Mouse (Mus musculus) urinary bladder, postnatal 10 days (tissue): ENCODE results near the gene Rpa1.
"Not testable (repeated sequence)": the region's sequence is repeated elsewhere in the genome, so short reads cannot be mapped to it uniquely, and the experiment has no call there.

ENCODE experiments used
- DNase-seq: peaks from one replicate; pipeline ENCODE4 v3.0.0; 2022; ENCODE audit warnings: low spot score

Rpa1 gene

GRCm38 (mm10) chr11:75285893-75286467 is 62.1 kb downstream of the Rpa1 start:
- DNase-seq: no peak

- DNase-seq: not testable (repeated sequence)
Observed at GRCm38 (mm10) chr11:75283784-75284183, 64.3 kb downstream of the Rpa1 start.

GRCm38 (mm10) chr11:75282496-75283120 is 65.5 kb downstream of the Rpa1 start:
- no peak for DNase-seq

- no peak for DNase-seq
Observed at GRCm38 (mm10) chr11:75281380-75282256, 66.5 kb downstream of the Rpa1 start.

- DNase-seq: no peak
Observed at GRCm38 (mm10) chr11:75280435-75281001, 67.6 kb downstream of the Rpa1 start.

- DNase-seq: no peak
Observed at GRCm38 (mm10) chr11:75280066-75280410, 68.1 kb downstream of the Rpa1 start.

GRCm38 (mm10) chr11:75279342-75280065 is 68.6 kb downstream of the Rpa1 start:
- DNase-seq: no peak

GRCm38 (mm10) chr11:75279013-75279341 is 69.1 kb downstream of the Rpa1 start:
- no peak for DNase-seq

- DNase-seq: no peak
Observed at GRCm38 (mm10) chr11:75278115-75278514, 70.0 kb downstream of the Rpa1 start.

GRCm38 (mm10) chr11:75275035-75275434 is 73.1 kb downstream of the Rpa1 start:
- DNase-seq: no peak

- no peak for DNase-seq
Observed at GRCm38 (mm10) chr11:75273466-75273865, 74.7 kb downstream of the Rpa1 start.

GRCm38 (mm10) chr11:75270985-75271434 is 77.1 kb downstream of the Rpa1 start:
- DNase-seq: no peak

- DNase-seq: no peak
Observed at GRCm38 (mm10) chr11:75270276-75270984, 77.7 kb downstream of the Rpa1 start.

GRCm38 (mm10) chr11:75269213-75269612 is 78.9 kb downstream of the Rpa1 start:
- no peak for DNase-seq

- DNase-seq: no peak
Observed at GRCm38 (mm10) chr11:75268492-75268891, 79.6 kb downstream of the Rpa1 start.

- no peak for DNase-seq
Observed at GRCm38 (mm10) chr11:75267826-75268281, 80.3 kb downstream of the Rpa1 start.

- DNase-seq: no peak
Observed at GRCm38 (mm10) chr11:75265545-75265944, 82.6 kb downstream of the Rpa1 start.

- DNase-seq: no peak
Observed at GRCm38 (mm10) chr11:75264550-75264949, 83.6 kb downstream of the Rpa1 start.

GRCm38 (mm10) chr11:75263964-75264312 is 84.2 kb downstream of the Rpa1 start:
- DNase-seq: no peak

GRCm38 (mm10) chr11:75263274-75263963 is 84.7 kb downstream of the Rpa1 start:
- no peak for DNase-seq

GRCm38 (mm10) chr11:75262791-75263190 is 85.3 kb downstream of the Rpa1 start:
- DNase-seq: no peak
